Mouse (Mus musculus) MEL (cell line): ENCODE data around the gene Tmprss13.

Experiments
- CTCF ChIP-seq, 3 experiments: IDR thresholded peaks in 2 of 3; conservative IDR thresholded peaks in 1 of 3; 2 replicates each; pipeline ENCODE4 v1.5.1; 2011 to 2012; ENCODE audit warnings: low read length in 3 of 3, low read depth in 2 of 3, mild to moderate bottlenecking in 2 of 3, improper control_type of control experiment in 1 of 3, inconsistent platforms in 1 of 3, mixed read lengths in 1 of 3, moderate library complexity in 1 of 3; ENCODE audit not compliant: control insufficient read depth in 1 of 3, insufficient read depth in 1 of 3, poor library complexity in 1 of 3, severe bottlenecking in 1 of 3
- EP300 ChIP-seq, 2 experiments: IDR thresholded peaks; 2 replicates each; pipeline ENCODE4 v1.6.1; 2011; ENCODE audit warnings: improper control_type of control experiment in 2 of 2, low read length in 2 of 2, low read depth in 1 of 2, mild to moderate bottlenecking in 1 of 2
- POLR2A ChIP-seq, 2 experiments: IDR thresholded peaks; 2 replicates each; pipeline ENCODE4 v1.6.1; 2011 to 2012; ENCODE audit warnings: low read length in 2 of 2, mild to moderate bottlenecking in 2 of 2, control low read depth in 1 of 2, improper control_type of control experiment in 1 of 2, low read depth in 1 of 2, moderate library complexity in 1 of 2; ENCODE audit not compliant: control insufficient read depth in 1 of 2, insufficient read depth in 1 of 2, poor library complexity in 1 of 2
- POLR2AphosphoS5 ChIP-seq: IDR thresholded peaks from 2 replicates; pipeline ENCODE4 v1.6.1; 2012; ENCODE audit warnings: low read depth, borderline replicate concordance, mild to moderate bottlenecking, inconsistent platforms, low read length, moderate library complexity, mixed read lengths
- TAL1 ChIP-seq: IDR thresholded peaks from 2 replicates; pipeline ENCODE4 v1.6.1; 2012; ENCODE audit warnings: mild to moderate bottlenecking, inconsistent platforms, low read length, moderate library complexity, mixed read lengths

- TF ChIP-seq POLR2A (IDR thresholded peaks at IDR 0.05; ENCODE audit: control insufficient read depth in 1 of 2, insufficient read depth in 1 of 2, low read depth in 1 of 2, low read length in 2 of 2, poor library complexity in 1 of 2) (no peak), CTCF (IDR thresholded peaks at IDR 0.05 in 2 of 3, conservative IDR thresholded peaks at IDR 0.05 in 1 of 3; ENCODE audit: control insufficient read depth in 1 of 3, insufficient read depth in 1 of 3, low read depth in 2 of 3, low read length in 3 of 3, poor library complexity in 1 of 3, severe bottlenecking in 1 of 3) (no peak), TAL1 (no peak), EP300 (IDR thresholded peaks at IDR 0.05; ENCODE audit: low read depth in 1 of 2, low read length in 2 of 2) (no peak), POLR2AphosphoS5 (no peak)
Measured at GRCm38 (mm10) chr9:45321465-45321864, 2.6 kb downstream of the Tmprss13 start.
